ENCODE assay signal across 13 mouse cellular contexts in genomic region chr17:44690410-44691035, GRCm38 (mm10).
DNase-seq lines count a peak whose midpoint lies in the region; ATAC-seq and TF ChIP-seq lines count a peak whose summit lies in the region.
"Had no signal": no experiment of that assay in that cellular context is flagged by ENCODE, and none has a peak within 500 bp of the region (broad histone marks: within the 10 kb centered on the region; RNA-seq: fewer than 3 reads in every experiment).

No protein-coding gene starts in this region.

- no peak overlapping the region for H3K27ac ChIP-seq in MEL (ENCODE audit: control insufficient read depth, low read depth, low read length)
- no peak overlapping the region for H3K27ac ChIP-seq in thymus, adult 2 months (ENCODE audit: control insufficient read depth, insufficient read depth, low read length)
- H3K27ac ChIP-seq: neural tube, embryonic 15.5 days had no signal

- TF ChIP-seq RAD21 in MEL (IDR thresholded peaks at IDR 0.05; ENCODE audit: low read depth, low read length) = no peak

- peak; percentile 76 for DNase-seq in CD4-positive helper T cell, adult 2 months (ENCODE audit: low read depth, low spot score)
- DNase-seq in MEL (ENCODE audit: low read depth, low spot score) (peak; percentile 63), adipocyte (ENCODE audit: low spot score) (no peak)
- peak; percentile 70 for DNase-seq in thymus, adult 2 months
- DNase-seq in testis, postnatal 14 days (ENCODE audit: low spot score) = no peak
- no peak for DNase-seq in gastrocnemius, postnatal 14 days
- DNase-seq: cerebellum, adult 9-10 months; heart, postnatal 4 days; lung, adult 18-20 months; midbrain, embryonic 14.5 days had no signal

- H3K36me3 ChIP-seq in MEL (ENCODE audit: control insufficient read depth in 1 of 2, insufficient read depth in 2 of 2, low read length in 2 of 2) = peaks cover 0 to 7% of the 10 kb centered on the region in 2 experiments; a peak in 2 of 4 replicates
- no peaks in the 10 kb centered on the region for H3K36me3 ChIP-seq in thymus, adult 2 months (ENCODE audit: control insufficient read depth, insufficient read depth, low read length)
- H3K36me3 ChIP-seq: neural tube, embryonic 15.5 days had no signal

- ATAC-seq in megakaryocyte, adult 5-6 weeks (ENCODE audit: poor library complexity, severe bottlenecking) = peak; percentile 74
- ATAC-seq: intestine, postnatal 0 days had no signal

- no peak overlapping the region for H3K9ac ChIP-seq in MEL (ENCODE audit: control insufficient read depth, low read depth, low read length, poor library complexity, severe bottlenecking)
- H3K9ac ChIP-seq: neural tube, embryonic 15.5 days had no signal

- intact Hi-C loops in gastrocnemius, postnatal 14 days (cut with DNase I; ENCODE audit: low total_unique reads) = no loop called here

- H3K4me3 ChIP-seq in MEL (ENCODE audit: control insufficient read depth in 1 of 2, insufficient read depth in 1 of 2, low read depth in 2 of 2, low read length in 2 of 2) = no peak overlapping the region
- H3K4me3 ChIP-seq in thymus, adult 2 months (ENCODE audit: control insufficient read depth, insufficient read depth, low read length) = no peak overlapping the region
- H3K4me3 ChIP-seq: neural tube, embryonic 15.5 days had no signal

- no peak for TF ChIP-seq CTCF in MEL (IDR thresholded peaks at IDR 0.05 in 2 of 3, conservative IDR thresholded peaks at IDR 0.05 in 1 of 3; ENCODE audit: control insufficient read depth in 1 of 3, insufficient read depth in 1 of 3, low read depth in 2 of 3, low read length in 3 of 3, poor library complexity in 1 of 3, severe bottlenecking in 1 of 3)
- no peak for TF ChIP-seq CTCF in thymus, adult 2 months (IDR thresholded peaks at IDR 0.05; ENCODE audit: borderline replicate concordance, control insufficient read depth, extremely low read depth, insufficient read depth, low read length, poor library complexity)

- peaks cover 0 to 5% of the 10 kb centered on the region in 2 experiments; a peak in 2 of 4 replicates for H3K4me1 ChIP-seq in MEL (ENCODE audit: control insufficient read depth in 1 of 2, insufficient read depth in 2 of 2, low read length in 2 of 2)
- H3K4me1 ChIP-seq in thymus, adult 2 months (replicated peaks; ENCODE audit: control insufficient read depth, insufficient read depth, low read length) = peaks cover 12% of the 10 kb centered on the region
- H3K4me1 ChIP-seq: neural tube, embryonic 15.5 days had no signal

- H3K79me2 ChIP-seq in MEL (ENCODE audit: control insufficient read depth, insufficient read depth, low read length, poor library complexity) = no peaks in the 10 kb centered on the region

- no peak for TF ChIP-seq POLR2A in MEL (IDR thresholded peaks at IDR 0.05; ENCODE audit: control insufficient read depth in 1 of 2, insufficient read depth in 1 of 2, low read depth in 1 of 2, low read length in 2 of 2, poor library complexity in 1 of 2)
- no peak for TF ChIP-seq POLR2A in thymus, adult 2 months (IDR thresholded peaks at IDR 0.05; ENCODE audit: control insufficient read depth, extremely low read depth, insufficient read depth, low read length, poor library complexity)

- no peaks in the 10 kb centered on the region for H3K27me3 ChIP-seq in MEL (ENCODE audit: control insufficient read depth in 1 of 2, insufficient read depth in 2 of 2, low read length in 2 of 2)
- no peaks in the 10 kb centered on the region for H3K27me3 ChIP-seq in thymus, adult 2 months (ENCODE audit: control insufficient read depth, insufficient read depth, low read length)
- H3K27me3 ChIP-seq: neural tube, embryonic 15.5 days had no signal

- 63% methylated on average over 5 of the region's 5 CpGs for WGBS in thymus, adult 2 months

- peak; percentile 32 to 58; a peak in 2 of 4 replicates for TF ChIP-seq EP300 in MEL (IDR thresholded peaks at IDR 0.05; ENCODE audit: low read depth in 1 of 2, low read length in 2 of 2)

- H3K9me3 ChIP-seq in MEL (replicated peaks; ENCODE audit: insufficient read depth, low read length) = no peaks in the 10 kb centered on the region
- H3K9me3 ChIP-seq: neural tube, embryonic 15.5 days had no signal

TF ChIP-seq in MEL, 35 proteins besides CTCF, POLR2A, EP300 and RAD21:
- peak; percentile 97 for TF ChIP-seq ZKSCAN1 (IDR thresholded peaks at IDR 0.05; ENCODE audit: low read depth, low read length)
- no peak for TF ChIP-seq MXI1 (IDR thresholded peaks at IDR 0.05; ENCODE audit: low read depth, low read length)
- TF ChIP-seq MAFK (IDR thresholded peaks at IDR 0.05; ENCODE audit: borderline replicate concordance, low read depth, low read length) = no peak
- TF ChIP-seq GABPA (IDR thresholded peaks at IDR 0.05; ENCODE audit: low read depth, low read length) = no peak
- no peak for TF ChIP-seq UBTF (IDR thresholded peaks at IDR 0.05; ENCODE audit: borderline replicate concordance, insufficient read depth, low read depth, low read length)
- TF ChIP-seq CHD2 (IDR thresholded peaks at IDR 0.05; ENCODE audit: low read length) = peak; percentile 23
- TF ChIP-seq CHD1 (IDR thresholded peaks at IDR 0.05; ENCODE audit: low read depth, low read length) = no peak
- no peak for TF ChIP-seq SMC3 (IDR thresholded peaks at IDR 0.05; ENCODE audit: low read depth, low read length)
- TF ChIP-seq USF2 (IDR thresholded peaks at IDR 0.05; ENCODE audit: borderline replicate concordance in 1 of 2, insufficient read depth in 1 of 2, low read depth in 1 of 2, low read length in 2 of 2) = no peak
- no peak for TF ChIP-seq ZNF384 (IDR thresholded peaks at IDR 0.05; ENCODE audit: low read depth, low read length)
- TF ChIP-seq GATA1 (IDR thresholded peaks at IDR 0.05; ENCODE audit: low read depth, low read length) = peak; percentile 52; the same call in 1 of the 2 replicates
- TF ChIP-seq ZMIZ1 (IDR thresholded peaks at IDR 0.05; ENCODE audit: low read depth, low read length) = no peak
- TF ChIP-seq ETS1 (IDR thresholded peaks at IDR 0.05; ENCODE audit: low read depth, low read length) = peak; percentile 19; the same call in 1 of the 2 replicates
- TF ChIP-seq RCOR1 (IDR thresholded peaks at IDR 0.05; ENCODE audit: low read depth, low read length) = no peak
- TF ChIP-seq POLR2AphosphoS2 (IDR thresholded peaks at IDR 0.05; ENCODE audit: low read length) = no peak
- no peak for TF ChIP-seq MYB (IDR thresholded peaks at IDR 0.05; ENCODE audit: low read depth, low read length)
- TF ChIP-seq ZC3H11A (IDR thresholded peaks at IDR 0.05; ENCODE audit: low read depth, low read length) = no peak
- no peak for TF ChIP-seq NRF1 (IDR thresholded peaks at IDR 0.05; ENCODE audit: insufficient read depth, low read depth, low read length, poor library complexity, severe bottlenecking)
- no peak for TF ChIP-seq NELFE (IDR thresholded peaks at IDR 0.05; ENCODE audit: low read depth, low read length)
TF ChIP-seq in MEL: peak in this region for 4.

Comparison
In these comparisons a context has a peak if more than half of its experiments do, and no peak if none do; other contexts are left out.
1. DNase-seq: peak in CD4-positive helper T cell, adult 2 months (single experiment), MEL (single experiment) and thymus, adult 2 months (single experiment); none in testis, postnatal 14 days (single experiment), gastrocnemius, postnatal 14 days (single experiment) and adipocyte (single experiment).